In the genomic region with DNA sequence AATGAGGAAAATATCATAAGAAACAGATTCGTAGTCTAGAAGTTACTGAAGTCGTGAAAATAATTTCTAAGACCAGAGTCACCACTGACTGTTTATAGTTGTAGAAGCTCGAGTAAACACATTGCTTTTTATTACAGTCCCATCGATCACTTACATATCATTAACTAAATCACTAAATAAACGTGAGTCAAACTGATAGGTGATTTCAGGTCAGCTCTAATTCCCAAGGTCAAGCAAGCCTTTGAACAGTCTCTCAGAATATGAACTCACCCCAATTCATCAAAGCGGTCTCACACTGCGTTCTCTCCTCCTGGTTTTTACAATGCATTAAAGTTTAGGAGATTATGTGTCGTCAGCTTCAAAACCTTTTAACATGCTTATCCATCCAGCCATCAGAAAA, we compare ENCODE assay signal across 26 mouse cellular contexts.
DNase-seq lines count a peak whose midpoint lies in the region; ATAC-seq and TF ChIP-seq lines count a peak whose summit lies in the region.
"Had no signal": no experiment of that assay in that cellular context is flagged by ENCODE, and none has a peak within 500 bp of the region (broad histone marks: within the 10 kb centered on the region; RNA-seq: fewer than 3 reads in every experiment).

No protein-coding gene starts in this region.

- TF ChIP-seq CTCF in layer of hippocampus, adult 2 months (conservative IDR thresholded peaks at IDR 0.05): no peak

- peaks cover 27% of the 10 kb centered on the region for H3K4me1 ChIP-seq in midbrain, embryonic 11.5 days (ENCODE audit: control insufficient read depth, insufficient read depth, low read length)
- peaks cover 30% of the 10 kb centered on the region for H3K4me1 ChIP-seq in midbrain, embryonic 15.5 days
- H3K4me1 ChIP-seq in limb, embryonic 13.5 days: peaks cover 66% of the 10 kb centered on the region
- H3K4me1 ChIP-seq: liver, embryonic 12.5 days had no signal

- peak overlapping the region; percentile 8; the same call in 1 of the 2 replicates for H3K27ac ChIP-seq in layer of hippocampus, adult 2 months
- H3K27ac ChIP-seq in midbrain, embryonic 11.5 days (ENCODE audit: low read depth, low read length): no peak overlapping the region
- no peak overlapping the region for H3K27ac ChIP-seq in midbrain, embryonic 15.5 days
- H3K27ac ChIP-seq in limb, embryonic 13.5 days: peak overlapping the region; percentile 48
- H3K27ac ChIP-seq: gastrocnemius, adult 2 months; hindbrain, embryonic 10.5 days; hindbrain, embryonic 15.5 days; liver, embryonic 12.5 days; macrophage had no signal

- ATAC-seq in midbrain, embryonic 11.5 days (ENCODE audit: low FRiP score): no peak
- no peak for ATAC-seq in midbrain, embryonic 15.5 days (replicated peaks)
- no peak for ATAC-seq in limb, embryonic 13.5 days (ENCODE audit: low FRiP score, low read depth)
- ATAC-seq: CD4-positive, CD25-positive, alpha-beta regulatory T cell, adult 4 months; forebrain, embryonic 14.5 days; inflammation-experienced regulatory T-cells, adult 6 months; liver, embryonic 12.5 days; liver, postnatal 0 days; lung, postnatal 0 days had no signal

- H3K36me3 ChIP-seq in midbrain, embryonic 11.5 days (ENCODE audit: control insufficient read depth, insufficient read depth, low read length): no peaks in the 10 kb centered on the region
- H3K36me3 ChIP-seq in midbrain, embryonic 15.5 days (replicated peaks): no peaks in the 10 kb centered on the region
- H3K36me3 ChIP-seq in limb, embryonic 13.5 days: no peaks in the 10 kb centered on the region
- H3K36me3 ChIP-seq: hindbrain, embryonic 10.5 days; hindbrain, embryonic 15.5 days; liver, embryonic 12.5 days; neural tube, embryonic 13.5 days had no signal

- no peaks in the 10 kb centered on the region for H3K9me3 ChIP-seq in midbrain, embryonic 11.5 days (ENCODE audit: control insufficient read depth, low read length)
- H3K9me3 ChIP-seq in midbrain, embryonic 15.5 days: no peaks in the 10 kb centered on the region
- no peaks in the 10 kb centered on the region for H3K9me3 ChIP-seq in limb, embryonic 13.5 days
- H3K9me3 ChIP-seq: hindbrain, embryonic 10.5 days; hindbrain, embryonic 15.5 days; liver, embryonic 12.5 days; neural tube, embryonic 13.5 days had no signal

- WGBS in midbrain, embryonic 11.5 days: 41% methylated on average over 8 of the region's 8 CpGs
- WGBS in midbrain, embryonic 15.5 days: 39% methylated on average over 8 of the region's 8 CpGs
- 17% methylated on average over 8 of the region's 8 CpGs for WGBS in limb, embryonic 13.5 days

- DNase-seq in layer of hippocampus, adult 2 months (ENCODE audit: low spot score in 2 of 2): no peak
- no peak for DNase-seq in layer of hippocampus, postnatal 25 days (ENCODE audit: extremely low spot score in 1 of 2, low spot score in 1 of 2)
- DNase-seq in midbrain, embryonic 11.5 days (ENCODE audit: low spot score, missing footprints): peak; percentile 88
- no peak for DNase-seq in gastrocnemius, postnatal 4 days (ENCODE audit: low spot score in 2 of 2)
- DNase-seq in frontal cortex, adult 2 months (ENCODE audit: extremely low spot score in 1 of 2, low spot score in 1 of 2): no peak
- DNase-seq: adrenal gland, postnatal 36 days; cerebellum, adult 2 months; cerebellum, postnatal 14 days; gastrocnemius, adult 2 months; gastrocnemius, postnatal 36 days; heart, postnatal 14 days; kidney, adult 11 months; kidney, postnatal 14 days; liver, postnatal 0 days had no signal

- H3K27me3 ChIP-seq in midbrain, embryonic 11.5 days (ENCODE audit: control insufficient read depth, insufficient read depth, low read length): no peaks in the 10 kb centered on the region; the same call in 1 of the 2 replicates
- H3K27me3 ChIP-seq in midbrain, embryonic 15.5 days (replicated peaks): no peaks in the 10 kb centered on the region
- no peaks in the 10 kb centered on the region for H3K27me3 ChIP-seq in limb, embryonic 13.5 days
- H3K27me3 ChIP-seq: hindbrain, embryonic 15.5 days; liver, embryonic 12.5 days; neural tube, embryonic 13.5 days had no signal

- no peak overlapping the region for H3K4me2 ChIP-seq in midbrain, embryonic 11.5 days
- H3K4me2 ChIP-seq in midbrain, embryonic 15.5 days: no peak overlapping the region
- H3K4me2 ChIP-seq in limb, embryonic 13.5 days (replicated peaks): peak overlapping the region; percentile 43; the same call in 1 of the 2 replicates
- H3K4me2 ChIP-seq: hindbrain, embryonic 15.5 days; liver, embryonic 12.5 days; neural tube, embryonic 13.5 days had no signal

- no peak overlapping the region for H3K9ac ChIP-seq in midbrain, embryonic 11.5 days (ENCODE audit: low read length)
- no peak overlapping the region for H3K9ac ChIP-seq in midbrain, embryonic 15.5 days
- no peak overlapping the region for H3K9ac ChIP-seq in limb, embryonic 13.5 days
- H3K9ac ChIP-seq: hindbrain, embryonic 15.5 days; liver, embryonic 12.5 days; liver, postnatal 0 days; neural tube, embryonic 13.5 days had no signal

- H3K4me3 ChIP-seq in layer of hippocampus, adult 2 months: no peak overlapping the region
- no peak overlapping the region for H3K4me3 ChIP-seq in midbrain, embryonic 11.5 days (ENCODE audit: low read depth, low read length)
- no peak overlapping the region for H3K4me3 ChIP-seq in midbrain, embryonic 15.5 days
- H3K4me3 ChIP-seq in limb, embryonic 13.5 days: no peak overlapping the region
- H3K4me3 ChIP-seq: gastrocnemius, adult 2 months; hindbrain, embryonic 10.5 days; hindbrain, embryonic 15.5 days; left cerebral cortex, adult 2 months; liver, embryonic 12.5 days; neural tube, embryonic 13.5 days had no signal

Comparison
In these comparisons a context has a peak if more than half of its experiments do, and no peak if none do; other contexts are left out.
1. H3K27ac ChIP-seq: peak in layer of hippocampus, adult 2 months (single experiment) and limb, embryonic 13.5 days (single experiment); none in midbrain, embryonic 11.5 days (single experiment) and midbrain, embryonic 15.5 days (single experiment).